In genomic region chr3:31208458-31208994, GRCm38 (mm10) we compare ENCODE assay signal across 9 mouse cellular contexts. TPM values are rescaled to one million over a fixed set of nuclear protein-coding genes. Genes with fewer than 3 reads are reported as not detected.
DNase-seq lines count a peak whose midpoint lies in the region; ATAC-seq and TF ChIP-seq lines count a peak whose summit lies in the region.
"Had no signal": no experiment of that assay in that cellular context is flagged by ENCODE, and none has a peak within 500 bp of the region (broad histone marks: within the 10 kb centered on the region; RNA-seq: fewer than 3 reads in every experiment).

No protein-coding gene starts in this region.

- 0 out of 2 replicates have a peak overlapping the region, but pooled peaks have one; percentile 28 for H3K9ac ChIP-seq in kidney, embryonic 14.5 days (ENCODE audit: low read depth, low read length)
- H3K9ac ChIP-seq in ES-Bruce4 (ENCODE audit: low read depth, poor library complexity, severe bottlenecking) = no peak overlapping the region
- H3K9ac ChIP-seq in limb, embryonic 11.5 days (ENCODE audit: low read length) = no peak overlapping the region; the same call in 1 of the 2 replicates

- H3K4me1 ChIP-seq in kidney, embryonic 14.5 days (ENCODE audit: control insufficient read depth, insufficient read depth, low read length) = peaks cover 27% of the 10 kb centered on the region
- no peaks in the 10 kb centered on the region for H3K4me1 ChIP-seq in ES-Bruce4 (ENCODE audit: control insufficient read depth, insufficient read depth, low read length)
- H3K4me1 ChIP-seq in cortical plate, adult 2 months (ENCODE audit: control insufficient read depth, insufficient read depth, low read length) = peaks cover 1% of the 10 kb centered on the region; the same call in 1 of the 2 replicates
- H3K4me1 ChIP-seq in limb, embryonic 11.5 days (ENCODE audit: control insufficient read depth, insufficient read depth, low read length) = peaks cover 26% of the 10 kb centered on the region

- no peak for TF ChIP-seq POLR2A in ES-Bruce4 (IDR thresholded peaks at IDR 0.05; ENCODE audit: insufficient read depth, low read length)
- TF ChIP-seq POLR2A in cortical plate, adult 2 months (IDR thresholded peaks at IDR 0.05; ENCODE audit: extremely low read depth, insufficient read depth, low read length) = no peak

- no peaks in the 10 kb centered on the region for H3K36me3 ChIP-seq in kidney, embryonic 14.5 days (ENCODE audit: control insufficient read depth, insufficient read depth, low read length)
- H3K36me3 ChIP-seq in ES-Bruce4 (ENCODE audit: control insufficient read depth, insufficient read depth, low read length, poor library complexity, severe bottlenecking) = no peaks in the 10 kb centered on the region
- H3K36me3 ChIP-seq in limb, embryonic 11.5 days (ENCODE audit: control insufficient read depth, insufficient read depth, low read length) = no peaks in the 10 kb centered on the region

- no peak for DNase-seq in kidney, adult 11 months
- peak; percentile 54 for DNase-seq in limb, embryonic 11.5 days (ENCODE audit: low spot score)
- DNase-seq in cerebellum, postnatal 4 days (ENCODE audit: low spot score in 2 of 2) = no peak
- no peak for DNase-seq in frontal cortex, postnatal 36 days (ENCODE audit: low spot score in 2 of 2)
- no peak for DNase-seq in natural killer cell, adult 2 months (ENCODE audit: low spot score in 2 of 2)
- DNase-seq: lung, postnatal 4 days had no signal

- 7% methylated on average over 6 of the region's 6 CpGs for WGBS in kidney, embryonic 14.5 days
- 5% methylated on average over 6 of the region's 6 CpGs for WGBS in limb, embryonic 11.5 days

- TF ChIP-seq EP300 in ES-Bruce4 (IDR thresholded peaks at IDR 0.05; ENCODE audit: insufficient read depth, low read depth, low read length) = 0 out of 2 replicates have a peak, but pooled peaks have one; percentile 36

- H3K4me2 ChIP-seq in kidney, embryonic 14.5 days (replicated peaks; ENCODE audit: low read depth, low read length) = peak overlapping the region; percentile 19
- no peak overlapping the region for H3K4me2 ChIP-seq in limb, embryonic 11.5 days (ENCODE audit: low read depth, severe bottlenecking)

- peak overlapping the region; percentile 21; the same call in 1 of the 2 replicates for H3K27ac ChIP-seq in kidney, embryonic 14.5 days (ENCODE audit: low read depth, low read length)
- H3K27ac ChIP-seq in ES-Bruce4 (ENCODE audit: insufficient read depth, low read length) = no peak overlapping the region
- H3K27ac ChIP-seq in cortical plate, adult 2 months (ENCODE audit: insufficient read depth, low read length) = peak overlapping the region; percentile 63
- H3K27ac ChIP-seq in limb, embryonic 11.5 days (replicated peaks; ENCODE audit: low read depth, low read length) = peak overlapping the region; percentile 16; the same call in 1 of the 2 replicates

- H3K27me3 ChIP-seq in kidney, embryonic 14.5 days (ENCODE audit: control insufficient read depth, insufficient read depth, low read length) = no peaks in the 10 kb centered on the region
- no peaks in the 10 kb centered on the region for H3K27me3 ChIP-seq in ES-Bruce4 (ENCODE audit: control insufficient read depth, insufficient read depth, low read length, poor library complexity, severe bottlenecking)
- H3K27me3 ChIP-seq in limb, embryonic 11.5 days (ENCODE audit: control insufficient read depth, insufficient read depth, low read length) = no peaks in the 10 kb centered on the region

- 0 out of 2 replicates have a peak, but pooled peaks have one; percentile 45 for ATAC-seq in kidney, embryonic 14.5 days (ENCODE audit: low FRiP score, low TSS enrichment)
- ATAC-seq in limb, embryonic 11.5 days (ENCODE audit: insufficient number of reproducible peaks, low FRiP score, low TSS enrichment, low read depth) = no peak

- H3K4me3 ChIP-seq in kidney, embryonic 14.5 days (ENCODE audit: low read length) = no peak overlapping the region
- no peak overlapping the region for H3K4me3 ChIP-seq in ES-Bruce4 (ENCODE audit: low read depth, low read length)
- H3K4me3 ChIP-seq in cortical plate, adult 2 months (ENCODE audit: insufficient read depth, low read length) = no peak overlapping the region
- no peak overlapping the region for H3K4me3 ChIP-seq in limb, embryonic 11.5 days (ENCODE audit: low read depth, low read length)

- no peak for TF ChIP-seq CTCF in ES-Bruce4 (IDR thresholded peaks at IDR 0.05; ENCODE audit: low read depth, low read length)
- no peak for TF ChIP-seq CTCF in cortical plate, adult 2 months (IDR thresholded peaks at IDR 0.05; ENCODE audit: extremely low read depth, insufficient read depth, low read length)

- H3K9me3 ChIP-seq in kidney, embryonic 14.5 days (ENCODE audit: control insufficient read depth, low read length) = no peaks in the 10 kb centered on the region
- no peaks in the 10 kb centered on the region for H3K9me3 ChIP-seq in ES-Bruce4 (replicated peaks; ENCODE audit: control insufficient read depth, insufficient read depth, low read length, poor library complexity, severe bottlenecking)
- no peaks in the 10 kb centered on the region for H3K9me3 ChIP-seq in limb, embryonic 11.5 days (ENCODE audit: control insufficient read depth, low read length)

RNA-seq across cellular contexts. Expression of gene Cldn11, which starts 58.8 kb away (rescaled TPM):
- polyA plus RNA-seq in kidney, embryonic 14.5 days (2014; fragmentation: Nextera tagmentation; extraction: Ambion mirVana) = 47.5 and 53.0 TPM in 2 replicates
- polyA plus RNA-seq in ES-Bruce4 (2011; ENCODE audit: insufficient read depth, insufficient read length, low read depth, missing spikeins) = 0.59 and 0.85 TPM in 2 replicates
- 267 and 352 TPM in 2 replicates for polyA plus RNA-seq in cortical plate, adult 2 months (2012; rRNA removed)
- polyA plus RNA-seq in limb, embryonic 11.5 days (2014; fragmentation: Nextera tagmentation; extraction: Ambion mirVana) = 4.5 and 4.9 TPM in 2 replicates
